ENCODE assay signal across 13 mouse cellular contexts in the genomic region with DNA sequence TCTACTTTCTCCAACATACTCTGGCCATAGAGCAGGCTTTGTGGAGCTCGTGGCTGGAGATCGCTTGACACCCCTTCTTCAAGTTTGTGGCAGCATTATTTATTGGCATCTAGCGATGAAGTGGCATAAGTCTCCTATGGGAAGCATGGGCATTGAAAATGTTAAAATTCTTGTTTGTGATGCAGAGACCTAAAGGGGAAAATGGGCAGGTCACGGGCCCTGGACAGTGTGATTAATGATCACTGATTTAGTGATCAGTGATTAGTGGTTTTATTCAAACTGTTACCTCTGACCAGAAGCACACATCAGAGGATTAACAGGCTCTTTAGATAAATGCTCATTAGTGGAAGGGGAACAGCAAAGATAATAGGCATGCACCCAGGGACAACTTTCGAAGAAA. TPM values are rescaled to one million over a fixed set of nuclear protein-coding genes. Genes with fewer than 3 reads are reported as not detected.
A peak's percentile ranks its signal among the peaks of the same experiment; 100 is the strongest.
DNase-seq lines count a peak whose midpoint lies in the region; ATAC-seq lines count a peak whose summit lies in the region.
"Had no signal": no experiment of that assay in that cellular context is flagged by ENCODE, and none has a peak within 500 bp of the region (broad histone marks: within the 10 kb centered on the region; RNA-seq: fewer than 3 reads in every experiment).

No protein-coding gene starts in this region.

- no peak for ATAC-seq in hindbrain, embryonic 11.5 days (ENCODE audit: low FRiP score)
- ATAC-seq in hindbrain, embryonic 16.5 days = no peak
- no peak for ATAC-seq in embryonic facial prominence, embryonic 14.5 days (ENCODE audit: low read depth)
- no peak for ATAC-seq in forebrain, embryonic 14.5 days
- no peak for ATAC-seq in liver, embryonic 11.5 days (replicated peaks; ENCODE audit: low FRiP score)

- peak; percentile 38 for DNase-seq in hindbrain, embryonic 11.5 days (ENCODE audit: low spot score)
- no peak for DNase-seq in embryonic facial prominence, embryonic 14.5 days (ENCODE audit: low spot score)
- DNase-seq in forebrain, embryonic 14.5 days (ENCODE audit: low spot score) = peak; percentile 36
- peak; percentile 19 for DNase-seq in neural tube, embryonic 10.5 days (ENCODE audit: extremely low spot score, low spot score)
- no peak for DNase-seq in urinary bladder, adult 18-20 months (ENCODE audit: low spot score in 2 of 2)
- no peak for DNase-seq in adrenal gland, adult (ENCODE audit: inconsistent age in 2 of 2, low spot score in 1 of 2)
- no peak for DNase-seq in liver, embryonic 11.5 days (ENCODE audit: low spot score)
- DNase-seq: adrenal gland, postnatal 25 days; liver; thymus, adult 2 months had no signal

- no peaks in the 10 kb centered on the region for H3K36me3 ChIP-seq in hindbrain, embryonic 11.5 days (ENCODE audit: control insufficient read depth, insufficient read depth, low read length)
- H3K36me3 ChIP-seq in hindbrain, embryonic 16.5 days (ENCODE audit: control insufficient read depth, insufficient read depth, low read length) = no peaks in the 10 kb centered on the region
- no peaks in the 10 kb centered on the region for H3K36me3 ChIP-seq in embryonic facial prominence, embryonic 14.5 days (ENCODE audit: control insufficient read depth, insufficient read depth, low read length)
- H3K36me3 ChIP-seq in forebrain, embryonic 14.5 days (ENCODE audit: control insufficient read depth, insufficient read depth, low read length) = no peaks in the 10 kb centered on the region
- H3K36me3 ChIP-seq in liver, embryonic 11.5 days (ENCODE audit: control insufficient read depth, insufficient read depth, low read length) = no peaks in the 10 kb centered on the region
- H3K36me3 ChIP-seq: hindbrain, embryonic 15.5 days had no signal

- 28% methylated on average over 5 of the region's 5 CpGs for WGBS in hindbrain, embryonic 11.5 days
- 26% methylated on average over 5 of the region's 5 CpGs for WGBS in hindbrain, embryonic 16.5 days
- 23% methylated on average over 5 of the region's 5 CpGs for WGBS in embryonic facial prominence, embryonic 14.5 days
- WGBS in forebrain, embryonic 14.5 days = 3% methylated on average over 5 of the region's 5 CpGs
- 31% methylated on average over 5 of the region's 5 CpGs for WGBS in liver, embryonic 11.5 days

- no peak overlapping the region for H3K4me2 ChIP-seq in hindbrain, embryonic 11.5 days (replicated peaks; ENCODE audit: low read depth, low read length)
- no peak overlapping the region for H3K4me2 ChIP-seq in hindbrain, embryonic 16.5 days (ENCODE audit: low read length)
- peak overlapping the region; percentile 77 for H3K4me2 ChIP-seq in embryonic facial prominence, embryonic 14.5 days (ENCODE audit: low read depth, low read length)
- peak overlapping the region; percentile 90 for H3K4me2 ChIP-seq in forebrain, embryonic 14.5 days (ENCODE audit: low read length)
- H3K4me2 ChIP-seq in liver, embryonic 11.5 days = no peak overlapping the region

- no peak overlapping the region for H3K27ac ChIP-seq in hindbrain, embryonic 11.5 days (ENCODE audit: low read depth, low read length)
- H3K27ac ChIP-seq in hindbrain, embryonic 16.5 days (ENCODE audit: low read depth, low read length) = no peak overlapping the region
- no peak overlapping the region for H3K27ac ChIP-seq in embryonic facial prominence, embryonic 14.5 days (replicated peaks; ENCODE audit: low read depth, low read length)
- peak overlapping the region; percentile 61; the same call in 1 of the 2 replicates for H3K27ac ChIP-seq in forebrain, embryonic 14.5 days (ENCODE audit: low read depth, low read length)
- H3K27ac ChIP-seq in liver, embryonic 11.5 days (ENCODE audit: low read depth, low read length) = no peak overlapping the region
- H3K27ac ChIP-seq: hindbrain, embryonic 15.5 days had no signal

- H3K9ac ChIP-seq in hindbrain, embryonic 11.5 days (ENCODE audit: low read depth, low read length) = no peak overlapping the region
- H3K9ac ChIP-seq in hindbrain, embryonic 16.5 days (ENCODE audit: low read depth, low read length) = no peak overlapping the region
- 0 out of 2 replicates have a peak overlapping the region, but pooled peaks have one; percentile 75 for H3K9ac ChIP-seq in embryonic facial prominence, embryonic 14.5 days (ENCODE audit: low read depth, low read length)
- H3K9ac ChIP-seq in forebrain, embryonic 14.5 days (ENCODE audit: low read length) = peak overlapping the region; percentile 66; the same call in 1 of the 2 replicates
- no peak overlapping the region for H3K9ac ChIP-seq in liver, embryonic 11.5 days (ENCODE audit: low read depth, low read length)
- H3K9ac ChIP-seq: hindbrain, embryonic 15.5 days had no signal

- peaks cover 47% of the 10 kb centered on the region for H3K27me3 ChIP-seq in hindbrain, embryonic 11.5 days (ENCODE audit: control insufficient read depth, insufficient read depth, low read length)
- peaks cover 31% of the 10 kb centered on the region for H3K27me3 ChIP-seq in hindbrain, embryonic 16.5 days (replicated peaks; ENCODE audit: control insufficient read depth, insufficient read depth, low read length)
- peaks cover 49% of the 10 kb centered on the region for H3K27me3 ChIP-seq in embryonic facial prominence, embryonic 14.5 days (replicated peaks; ENCODE audit: control insufficient read depth, insufficient read depth, low read length)
- peaks cover 18% of the 10 kb centered on the region for H3K27me3 ChIP-seq in forebrain, embryonic 14.5 days (replicated peaks; ENCODE audit: control insufficient read depth, insufficient read depth, low read length)
- H3K27me3 ChIP-seq in liver, embryonic 11.5 days (replicated peaks; ENCODE audit: control insufficient read depth, insufficient read depth, low read length) = peaks cover 67% of the 10 kb centered on the region

- no peak overlapping the region for H3K4me3 ChIP-seq in hindbrain, embryonic 11.5 days (ENCODE audit: low read depth, low read length)
- no peak overlapping the region for H3K4me3 ChIP-seq in hindbrain, embryonic 16.5 days (ENCODE audit: low read length)
- peak overlapping the region; percentile 57 for H3K4me3 ChIP-seq in embryonic facial prominence, embryonic 14.5 days (ENCODE audit: low read depth, low read length)
- peak overlapping the region; percentile 51 for H3K4me3 ChIP-seq in forebrain, embryonic 14.5 days (ENCODE audit: low read depth, low read length)
- H3K4me3 ChIP-seq in liver, embryonic 11.5 days (ENCODE audit: low read depth, low read length) = no peak overlapping the region
- H3K4me3 ChIP-seq: hindbrain, embryonic 15.5 days; myocyte had no signal

- no peaks in the 10 kb centered on the region for H3K4me1 ChIP-seq in hindbrain, embryonic 11.5 days (replicated peaks; ENCODE audit: control insufficient read depth, insufficient read depth, low read length)
- H3K4me1 ChIP-seq in hindbrain, embryonic 16.5 days (ENCODE audit: control insufficient read depth, insufficient read depth, low read depth, low read length) = peaks cover 14% of the 10 kb centered on the region
- H3K4me1 ChIP-seq in embryonic facial prominence, embryonic 14.5 days (ENCODE audit: control insufficient read depth, insufficient read depth, low read length) = peaks cover 16% of the 10 kb centered on the region; the same call in 1 of the 2 replicates
- H3K4me1 ChIP-seq in forebrain, embryonic 14.5 days (ENCODE audit: control insufficient read depth, insufficient read depth, low read length) = peaks cover 23% of the 10 kb centered on the region
- H3K4me1 ChIP-seq in liver, embryonic 11.5 days (replicated peaks; ENCODE audit: control insufficient read depth, insufficient read depth, low read length) = 0 out of 2 replicates have a peak, but pooled peaks cover 6% of the 10 kb centered on the region

- H3K9me3 ChIP-seq in hindbrain, embryonic 11.5 days (ENCODE audit: control insufficient read depth, low read length) = no peaks in the 10 kb centered on the region
- H3K9me3 ChIP-seq in hindbrain, embryonic 16.5 days (ENCODE audit: control insufficient read depth, low read length) = no peaks in the 10 kb centered on the region
- H3K9me3 ChIP-seq in embryonic facial prominence, embryonic 14.5 days (ENCODE audit: control insufficient read depth, low read length) = no peaks in the 10 kb centered on the region
- no peaks in the 10 kb centered on the region for H3K9me3 ChIP-seq in forebrain, embryonic 14.5 days (replicated peaks; ENCODE audit: control insufficient read depth, low read length)
- H3K9me3 ChIP-seq in liver, embryonic 11.5 days (ENCODE audit: control insufficient read depth, low read length) = no peaks in the 10 kb centered on the region
- H3K9me3 ChIP-seq: hindbrain, embryonic 15.5 days had no signal

RNA-seq across cellular contexts. Expression of a gene that starts 2.6 kb away (rescaled TPM):
- polyA plus RNA-seq in hindbrain, embryonic 11.5 days (2014; fragmentation: Nextera tagmentation; extraction: Ambion mirVana) = 4.5 and 5.5 TPM in 2 replicates
- 3.2 and 4.6 TPM in 2 replicates for polyA plus RNA-seq in hindbrain, embryonic 16.5 days (2015; fragmentation: Nextera tagmentation; extraction: Ambion mirVana)
- 22.8 and 22.9 TPM in 2 replicates for polyA plus RNA-seq in embryonic facial prominence, embryonic 14.5 days (2014; fragmentation: Nextera tagmentation; extraction: Ambion mirVana)
- 8.5 and 9.4 TPM in 2 replicates for polyA plus RNA-seq in forebrain, embryonic 14.5 days (2014; fragmentation: Nextera tagmentation; extraction: Ambion mirVana)
- 1.9 and 2.3 TPM in 2 replicates for polyA plus RNA-seq in liver, embryonic 11.5 days (2014; fragmentation: Nextera tagmentation; extraction: Ambion mirVana)

Comparison
In these comparisons a context has a peak if more than half of its experiments do, and no peak if none do; other contexts are left out.
1. DNase-seq: peak in hindbrain, embryonic 11.5 days (single experiment), forebrain, embryonic 14.5 days (single experiment) and neural tube, embryonic 10.5 days (single experiment); none in embryonic facial prominence, embryonic 14.5 days (single experiment), urinary bladder, adult 18-20 months (0 of 2), adrenal gland, adult (0 of 2) and liver, embryonic 11.5 days (single experiment).
2. H3K4me2 ChIP-seq: peak in embryonic facial prominence, embryonic 14.5 days (single experiment) and forebrain, embryonic 14.5 days (single experiment); none in hindbrain, embryonic 11.5 days (single experiment), hindbrain, embryonic 16.5 days (single experiment) and liver, embryonic 11.5 days (single experiment).
3. H3K4me3 ChIP-seq: peak in embryonic facial prominence, embryonic 14.5 days (single experiment) and forebrain, embryonic 14.5 days (single experiment); none in hindbrain, embryonic 11.5 days (single experiment), hindbrain, embryonic 16.5 days (single experiment) and liver, embryonic 11.5 days (single experiment).
4. H3K9ac ChIP-seq: peak in embryonic facial prominence, embryonic 14.5 days (single experiment) and forebrain, embryonic 14.5 days (single experiment); none in hindbrain, embryonic 11.5 days (single experiment), hindbrain, embryonic 16.5 days (single experiment) and liver, embryonic 11.5 days (single experiment).